Mouse (Mus musculus) embryonic fibroblast, embryonic 13.5 days (primary cell): Measurements from ENCODE around the gene Tspan10. TPM values are rescaled to one million over a fixed set of nuclear protein-coding genes. Genes with fewer than 3 reads are reported as not detected.
A peak's percentile ranks its signal among the peaks of the same experiment; 100 is the strongest.

Source experiments
- H3K27ac ChIP-seq: 2 replicates; pipeline ENCODE4 v1.5.1; 2012; ENCODE audit warnings: low read length, control low read depth, inconsistent platforms; ENCODE audit not compliant: insufficient read depth
- H3K4me1 ChIP-seq: 2 replicates; pipeline ENCODE4 v1.6.1; 2011; ENCODE audit warnings: low read length; ENCODE audit not compliant: control insufficient read depth, insufficient read depth
- H3K4me3 ChIP-seq: 2 replicates; pipeline ENCODE4 v1.5.1; 2011; ENCODE audit warnings: mild to moderate bottlenecking, control low read depth, low read length; ENCODE audit not compliant: insufficient read depth
- CTCF ChIP-seq: IDR thresholded peaks from 2 replicates; pipeline ENCODE4 v1.5.1; 2011; ENCODE audit warnings: mild to moderate bottlenecking, control low read depth, low read length, moderate library complexity, borderline replicate concordance; ENCODE audit not compliant: insufficient read depth
- POLR2A ChIP-seq: IDR thresholded peaks from 2 replicates; pipeline ENCODE4 v1.6.1; 2011; ENCODE audit warnings: low read depth, mild to moderate bottlenecking, control low read depth, low read length, moderate library complexity
- polyA plus RNA-seq: library from polyadenylated mRNA; stranded (reverse); fragments of >200 nt; gene quantifications from 2 replicates; pipeline ENCODE4 v1.2.4, GENCODE M21; 2011; ENCODE audit warnings: low read depth; ENCODE audit not compliant: missing spikeins, insufficient read length

Tspan10 gene
- polyA plus RNA-seq, 1 experiment: not detected

DNA sequence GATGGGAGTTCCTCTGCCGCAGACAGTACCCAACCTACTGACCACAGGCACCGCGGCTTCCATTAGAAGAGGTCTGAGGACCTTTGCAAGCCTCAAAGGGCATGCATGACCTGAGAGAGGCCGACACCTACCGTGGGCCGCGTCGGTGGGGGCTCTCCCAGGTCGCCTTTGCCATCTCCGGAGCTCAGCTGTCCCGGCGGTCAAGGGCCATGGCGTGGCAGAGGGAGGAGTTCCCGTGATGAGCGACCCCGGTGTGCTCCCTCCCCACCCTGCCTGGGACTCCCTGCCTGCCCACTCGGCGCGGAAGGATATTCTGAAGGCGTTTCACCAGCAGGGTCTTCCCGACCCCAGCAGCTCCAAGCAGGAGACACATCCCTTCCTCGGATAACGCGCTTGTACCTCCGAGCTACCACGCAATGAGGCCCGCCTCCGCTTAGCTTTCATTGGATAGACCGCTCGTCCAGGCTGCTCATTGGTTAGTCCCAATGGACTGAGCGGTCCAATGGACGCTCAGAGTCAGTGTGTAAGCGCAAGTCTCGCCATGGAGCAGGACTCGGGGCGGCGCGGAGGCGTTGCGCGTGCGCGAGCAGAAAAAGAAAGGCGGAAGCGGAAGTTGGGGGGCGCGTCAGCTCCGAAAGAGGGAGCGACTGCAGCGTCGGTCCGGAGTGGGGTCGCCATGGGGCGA, 24.7 kb downstream of the Tspan10 start, which contains the start of gene Arl16:
Gene Arl16, minus strand, starts transcription at position 557 of the 685 bp plus-strand sequence.
- Histone ChIP-seq H3K4me3 (peak within 1 kb of the TSS; percentile 88), H3K4me1 (peaks cover 5% of the 10 kb centered on the region; the same call in 1 of the 2 replicates), H3K27ac (no peak within 1 kb of the TSS)
- peak; percentile 73 for TF ChIP-seq POLR2A
- TF ChIP-seq CTCF: no peak

DNA sequence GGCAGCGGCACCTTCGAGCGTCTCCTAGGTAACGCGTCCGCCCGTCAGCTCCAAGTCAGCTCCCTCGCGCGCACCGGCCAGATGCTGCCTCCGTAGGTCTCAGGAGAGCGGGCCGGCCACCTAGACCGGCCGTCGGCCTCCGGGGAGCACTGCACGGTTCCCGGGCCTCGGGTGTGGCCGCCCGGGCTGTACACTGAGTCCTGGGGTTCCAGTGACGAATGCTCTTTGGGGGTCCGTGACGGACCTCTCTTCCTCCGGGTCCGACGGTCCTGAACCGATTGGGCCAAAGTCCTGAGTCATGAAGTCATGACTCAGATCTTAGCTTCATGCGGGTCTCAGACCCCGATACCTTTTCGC, 25.3 kb downstream of the Tspan10 start:
- Histone ChIP-seq H3K4me1 (peaks cover 5% of the 10 kb centered on the region; the same call in 1 of the 2 replicates), H3K4me3 (peak overlapping the region; percentile 88), H3K27ac (no peak overlapping the region)
- no peak for TF ChIP-seq CTCF
- TF ChIP-seq POLR2A: no peak

DNA sequence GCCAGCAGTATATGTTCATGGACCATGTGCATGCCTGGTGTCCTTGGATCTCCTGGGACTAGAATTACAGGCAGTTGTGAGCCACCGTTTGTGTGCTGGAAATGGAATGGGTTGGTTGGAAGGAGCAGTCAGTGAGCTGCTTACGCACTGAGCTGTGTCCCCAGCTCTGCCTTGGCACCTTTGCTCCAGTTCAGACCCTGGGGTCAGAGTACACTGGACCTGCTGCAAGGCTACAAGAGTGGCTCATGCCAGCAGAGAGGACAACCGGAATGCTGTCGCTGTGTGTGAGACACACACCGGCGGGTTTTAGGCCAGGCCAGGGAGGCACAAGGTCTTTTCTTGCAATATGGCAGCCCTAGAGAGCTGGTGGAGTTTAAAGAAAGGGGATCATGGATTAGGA, 29.6 kb downstream of the Tspan10 start:
- no peaks in the 10 kb centered on the region for H3K4me1 ChIP-seq
- no peak overlapping the region for H3K27ac ChIP-seq
- no peak overlapping the region for H3K4me3 ChIP-seq
- TF ChIP-seq CTCF (no peak), POLR2A (no peak)

DNA sequence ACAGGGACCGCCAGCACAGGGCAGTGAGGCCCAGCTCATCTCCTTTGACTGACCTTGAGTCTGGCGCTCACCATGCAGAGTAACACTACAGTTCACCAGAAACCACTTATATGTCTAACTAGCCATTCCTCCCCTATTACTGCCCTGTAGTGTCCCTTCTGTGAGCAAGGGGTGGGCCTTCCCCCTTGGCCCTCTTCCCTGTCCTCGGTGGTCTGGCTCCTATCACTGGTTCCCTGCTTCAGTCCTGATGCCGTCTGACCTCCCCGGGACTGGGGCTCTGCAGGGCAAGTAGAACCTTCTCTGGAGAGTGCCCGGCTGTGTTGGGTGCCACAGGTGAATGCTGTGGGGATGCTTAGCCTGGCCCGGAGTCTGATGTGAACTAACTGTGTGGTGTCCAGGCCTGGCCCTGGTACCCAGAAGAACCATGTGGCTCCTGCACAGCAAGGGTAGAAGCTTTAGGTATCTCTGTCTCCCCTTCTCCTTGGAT, 41.0 kb downstream of the Tspan10 start:
- TF ChIP-seq CTCF: no peak
- no peaks in the 10 kb centered on the region; the same call in 1 of the 2 replicates for H3K4me1 ChIP-seq

DNA sequence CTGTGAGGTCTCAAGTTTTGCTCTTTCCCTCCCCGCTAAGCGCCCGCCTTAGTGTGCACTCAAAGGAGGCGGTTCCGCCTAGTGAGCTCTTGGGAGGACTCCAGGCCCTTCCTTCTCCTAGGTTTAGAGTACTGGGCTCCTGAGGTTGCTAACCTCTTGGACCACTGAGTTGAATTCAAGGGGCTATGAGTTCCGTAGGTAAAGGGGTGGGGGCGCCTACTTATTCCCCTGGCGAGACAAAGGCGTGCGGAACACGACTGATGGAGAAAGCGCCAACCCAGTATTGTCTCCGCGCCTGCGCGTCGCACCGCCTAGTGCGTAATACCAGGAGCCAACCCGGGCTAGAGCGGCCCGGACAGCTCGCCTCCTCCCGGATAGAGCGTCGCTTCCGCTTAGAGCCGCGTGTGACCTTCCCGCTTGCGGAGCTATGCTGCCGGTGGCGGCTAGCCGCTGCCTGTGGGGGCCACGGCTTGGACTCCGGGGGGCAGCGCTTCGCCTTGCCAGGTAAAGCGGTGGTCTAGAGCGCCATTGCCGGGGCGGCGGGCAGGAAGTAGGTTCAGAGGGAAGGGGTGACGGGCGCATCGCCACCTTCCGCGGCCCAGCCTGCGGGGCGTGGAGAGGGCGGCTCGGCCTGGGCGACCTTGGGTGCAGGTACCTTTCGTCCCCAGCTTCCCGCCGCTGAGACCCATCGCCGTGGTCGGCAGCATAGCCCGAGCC, 42.0 kb downstream of the Tspan10 start, which contains the start of gene Mrpl12:
Gene Mrpl12, plus strand, starts transcription at position 349 of the 717 bp plus-strand sequence.
- Histone ChIP-seq H3K27ac (peak within 1 kb of the TSS; percentile 18; the same call in 1 of the 2 replicates), H3K4me1 (no peaks in the 10 kb centered on the region; the same call in 1 of the 2 replicates), H3K4me3 (peak within 1 kb of the TSS; percentile 81)
- TF ChIP-seq CTCF (no peak), POLR2A (peak; percentile 80)

More for the DNA sequence above, 41.0 kb downstream of the Tspan10 start:
- H3K27ac ChIP-seq: no peak overlapping the region
- H3K4me3 ChIP-seq: no peak overlapping the region

DNA sequence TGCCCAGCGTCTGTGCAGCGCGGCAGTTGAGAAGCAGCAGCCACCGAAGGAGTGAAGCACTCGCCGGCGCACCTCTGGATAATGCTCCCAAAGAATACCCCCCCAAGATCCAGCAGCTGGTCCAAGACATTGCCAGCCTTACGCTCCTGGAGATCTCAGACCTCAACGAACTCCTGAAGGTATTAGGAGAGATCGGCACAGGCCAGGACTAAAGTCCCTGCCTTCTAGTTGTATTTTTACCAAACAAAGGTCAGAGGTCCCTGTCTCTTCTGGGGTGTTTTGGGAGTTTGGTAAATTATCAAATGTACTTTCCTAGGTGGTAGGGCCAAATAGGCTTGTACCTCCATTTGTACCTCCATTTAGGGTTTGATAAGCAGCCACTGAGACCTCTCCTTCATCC, 42.8 kb downstream of the Tspan10 start:
- no peaks in the 10 kb centered on the region; the same call in 1 of the 2 replicates for H3K4me1 ChIP-seq
- no peak overlapping the region for H3K27ac ChIP-seq
- peak overlapping the region; percentile 81 for H3K4me3 ChIP-seq
- no peak for TF ChIP-seq CTCF
- no peak for TF ChIP-seq POLR2A

DNA sequence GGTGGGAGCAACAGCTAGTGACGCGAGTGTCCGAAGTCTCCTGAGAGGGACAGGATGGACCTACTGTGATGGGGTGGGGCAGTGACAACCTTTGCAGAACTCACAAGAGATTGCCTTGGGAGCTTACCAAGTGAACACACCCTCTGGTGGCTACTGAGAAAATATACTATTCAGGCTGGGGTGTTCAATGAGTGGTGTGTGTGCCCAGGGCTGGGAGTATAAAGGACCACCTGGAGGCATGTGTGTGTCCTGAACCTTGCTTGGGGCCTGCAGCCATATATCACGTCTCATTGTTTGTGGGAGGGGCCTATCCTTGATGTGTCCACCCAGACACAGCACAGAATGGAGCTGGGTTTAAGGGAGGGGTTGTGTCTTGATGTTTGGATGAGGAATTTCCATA, 46.1 kb downstream of the Tspan10 start:
- Histone ChIP-seq H3K4me1 (no peaks in the 10 kb centered on the region; the same call in 1 of the 2 replicates), H3K4me3 (no peak overlapping the region), H3K27ac (no peak overlapping the region)
- TF ChIP-seq CTCF: no peak
- TF ChIP-seq POLR2A: no peak

DNA sequence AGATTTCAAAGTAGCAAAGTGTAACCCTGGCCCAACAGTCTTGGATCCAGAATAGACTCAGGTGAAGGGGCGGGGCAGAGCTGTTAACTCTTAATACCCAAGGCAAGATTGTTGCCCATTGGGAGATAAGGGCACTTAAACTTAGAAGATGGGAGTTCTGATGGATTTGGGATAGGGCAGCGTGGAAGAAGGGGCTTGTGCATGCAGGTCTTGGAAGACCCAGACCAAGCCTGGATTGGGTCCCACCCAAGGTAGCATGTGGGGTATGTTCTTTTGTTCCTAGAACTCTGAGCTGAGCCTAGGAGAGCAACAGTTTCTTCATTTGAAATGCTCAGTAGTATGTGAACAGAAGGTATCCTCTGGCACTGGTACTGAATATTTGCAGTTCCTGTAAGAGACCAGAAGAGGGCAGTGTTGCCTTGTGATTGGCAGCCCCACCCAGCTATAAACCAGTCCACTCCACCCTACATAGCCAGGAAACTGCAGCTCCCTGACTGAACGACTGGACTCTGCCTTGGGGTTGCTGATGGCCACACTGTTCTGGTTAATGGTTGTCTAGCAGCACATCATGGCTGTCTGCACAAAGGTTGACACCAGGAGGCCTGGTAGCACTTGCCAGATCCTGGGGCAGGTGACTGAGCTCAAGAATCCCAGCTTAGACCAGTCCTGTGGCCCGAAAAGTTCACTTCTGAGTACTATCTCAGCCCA, 46.8 kb downstream of the Tspan10 start:
- Histone ChIP-seq H3K4me1 (no peaks in the 10 kb centered on the region; the same call in 1 of the 2 replicates), H3K4me3 (no peak overlapping the region), H3K27ac (no peak overlapping the region)

DNA sequence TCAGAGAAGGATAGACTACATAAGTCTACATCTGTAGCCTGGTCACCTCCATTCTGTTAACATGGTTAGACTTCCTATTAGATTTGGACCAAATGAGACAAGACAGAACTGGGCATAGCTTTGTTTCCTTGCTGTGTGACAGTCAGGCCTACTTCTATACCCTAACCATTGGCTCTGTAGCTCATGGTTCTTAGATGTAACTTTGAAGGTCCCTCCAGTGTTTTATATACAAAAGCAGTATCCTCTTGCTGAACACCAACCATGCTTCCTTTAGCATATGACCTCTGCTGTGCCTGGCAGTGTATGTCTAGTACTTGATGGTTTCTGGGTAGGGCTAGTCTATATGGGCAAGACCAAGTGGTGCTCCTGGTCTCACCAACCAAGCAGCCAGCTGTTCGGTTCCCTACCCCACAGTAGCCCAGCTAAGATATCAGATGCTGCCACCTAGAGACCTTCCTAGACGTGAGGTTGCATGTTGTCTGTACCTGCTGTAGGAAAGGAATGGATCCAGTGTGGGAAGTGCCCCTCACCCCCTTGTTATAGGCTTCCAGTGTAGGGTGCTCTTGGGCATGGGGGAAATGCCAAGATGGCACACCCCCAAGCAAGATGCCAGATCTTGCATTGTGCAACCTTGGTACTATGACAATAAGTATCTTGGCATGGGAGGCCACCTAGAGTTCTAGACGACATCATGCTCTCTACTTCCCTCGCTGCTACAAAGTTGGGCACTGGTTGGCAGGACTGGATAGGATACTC, 48.0 kb downstream of the Tspan10 start:
- H3K4me1 ChIP-seq: no peaks in the 10 kb centered on the region; the same call in 1 of the 2 replicates
- no peak for TF ChIP-seq CTCF
- no peak overlapping the region for H3K4me3 ChIP-seq
- no peak overlapping the region for H3K27ac ChIP-seq

More for the DNA sequence above, 46.8 kb downstream of the Tspan10 start:
- no peak for TF ChIP-seq POLR2A
- TF ChIP-seq CTCF: peak; percentile 60; the same call in 1 of the 2 replicates
